Mouse (Mus musculus) embryonic stem cell, embryonic (primary cell): Measurements from ENCODE around the gene Ppfibp1.

ENCODE experiments used
- CTCF ChIA-PET, 4 experiments: fragments of 300-600 bp in 2 of 4; fragments of 350-600 bp in 2 of 4; sonication (Branson Sonifier 250); formaldehyde crosslinking; loops; one replicate each; lab custom pipeline; 2022; ENCODE audit warnings: inconsistent platforms in 2 of 4; lab: Charles Lee
- POLR2A ChIA-PET, 4 experiments: fragments of 300-600 bp in 2 of 4; fragments of 350-600 bp in 2 of 4; sonication (Branson Sonifier 250); formaldehyde crosslinking; loops; one replicate each; lab custom pipeline; 2022; ENCODE audit warnings: antibody characterized with exemption in 4 of 4, inconsistent platforms in 1 of 4; lab: Charles Lee

The Ppfibp1 gene

GRCm38 (mm10) chr6:147059326-147059725, 171.0 kb downstream of the Ppfibp1 start:
- ChIA-PET CTCF (interaction anchor here in 3 of 4 experiments (0.5 to 1.5 kb wide), 10 partner anchors 8 to 1292 kb away, joined by 3 to 5 read pairs (median 3); no protein-coding TSS in a partner anchor), POLR2A (interaction anchor here in 3 of 4 experiments (0.5 to 3.8 kb wide), 19 partner anchors 8 to 470 kb away, joined by 3 to 26 read pairs (median 4); partner anchors contain the start of genes Klhl42 (in 2 of the 3), Mansc4 (in 1 of the 3) and Mrps35 (in 1 of the 3))

GRCm38 (mm10) chr6:147061630-147062029, 173.3 kb downstream of the Ppfibp1 start:
- ChIA-PET CTCF (no interaction called here), POLR2A (interaction anchor here in 2 of 4 experiments (0.7 to 2.1 kb wide), 10 partner anchors 9 to 29 kb away, joined by 3 to 5 read pairs (median 3); partner anchors contain the start of genes Mrps35 (in 1 of the 2) and Rep15 (in 1 of the 2))

GRCm38 (mm10) chr6:147062034-147062433, 173.7 kb downstream of the Ppfibp1 start:
- POLR2A ChIA-PET: interaction anchor here in 3 of 4 experiments (0.6 to 1.3 kb wide), 9 partner anchors 9 to 1851 kb away, joined by 3 to 5 read pairs (median 3); partner anchors contain the start of genes Casc1 (in 1 of the 3), Etfrf1 (in 1 of the 3) and Mrps35 (in 1 of the 3)
- CTCF ChIA-PET: no interaction called here

GRCm38 (mm10) chr6:147062694-147063093, 174.4 kb downstream of the Ppfibp1 start:
- POLR2A ChIA-PET: interaction anchor here in 3 of 4 experiments (0.6 to 1.3 kb wide), 7 partner anchors 8 to 1852 kb away, joined by 3 to 5 read pairs (median 3); partner anchors contain the start of genes Casc1 (in 1 of the 3) and Etfrf1 (in 1 of the 3)
- CTCF ChIA-PET: interaction anchor here in 1 of 4 experiments (0.6 kb wide), 1 partner anchor 309 kb away, joined by 3 read pairs; no protein-coding TSS in a partner anchor

- POLR2A ChIA-PET: interaction anchor here in 2 of 4 experiments (0.6 to 2.0 kb wide), 3 partner anchors 9 to 15 kb away, joined by 3 to 5 read pairs (median 3); no protein-coding TSS in a partner anchor
- CTCF ChIA-PET: no interaction called here
Measured at GRCm38 (mm10) chr6:147064226-147064943, 176.1 kb downstream of the Ppfibp1 start.

- CTCF ChIA-PET: no interaction called here
Measured at GRCm38 (mm10) chr6:147064944-147065261, 176.6 kb downstream of the Ppfibp1 start.

GRCm38 (mm10) chr6:147075808-147076387, 187.6 kb downstream of the Ppfibp1 start:
- CTCF ChIA-PET: interaction anchor here in 3 of 4 experiments (0.6 to 1.9 kb wide), 8 partner anchors 10 to 242 kb away, joined by 3 to 8 read pairs (median 4); no protein-coding TSS in a partner anchor
- POLR2A ChIA-PET: interaction anchor here (0.9 to 2.9 kb wide), 17 partner anchors 9 to 55 kb away, joined by 3 to 47 read pairs (median 5); partner anchors contain the start of genes Klhl42 (in 3 of the 4), Mansc4 (in 2 of the 4) and Mrps35 (in 2 of the 4)

More at GRCm38 (mm10) chr6:147064944-147065261, 176.6 kb downstream of the Ppfibp1 start:
- POLR2A ChIA-PET: interaction anchor here in 2 of 4 experiments (0.6 to 3.8 kb wide), 4 partner anchors 10 to 15 kb away, joined by 3 to 15 read pairs (median 4); no protein-coding TSS in a partner anchor

GRCm38 (mm10) chr6:147076878-147077277, 188.6 kb downstream of the Ppfibp1 start:
- ChIA-PET CTCF (interaction anchor here in 1 of 4 experiments (0.5 to 1.9 kb wide), 5 partner anchors 29 to 442 kb away, joined by 3 to 8 read pairs (median 4); no protein-coding TSS in a partner anchor), POLR2A (interaction anchor here in 3 of 4 experiments (0.5 to 2.9 kb wide), 21 partner anchors 9 to 1869 kb away, joined by 3 to 47 read pairs (median 5); partner anchors contain the start of genes Mansc4 (in 3 of the 3), Klhl42 (in 2 of the 3), Mrps35 (in 2 of the 3) and Ergic2 (in 1 of the 3))

GRCm38 (mm10) chr6:147079919-147080318, 191.6 kb downstream of the Ppfibp1 start:
- POLR2A ChIA-PET: interaction anchor here in 3 of 4 experiments (0.6 to 3.0 kb wide), 15 partner anchors 9 to 871 kb away, joined by 3 to 19 read pairs (median 3); partner anchors contain the start of genes Klhl42 (in 2 of the 3), Mrps35 (in 1 of the 3) and Rep15 (in 1 of the 3)
- CTCF ChIA-PET: interaction anchor here in 1 of 4 experiments (0.8 kb wide), 1 partner anchor 9 kb away, joined by 3 read pairs; no protein-coding TSS in a partner anchor
